Mouse (Mus musculus) bone marrow, adult 2 months (tissue): ENCODE measurements around the gene Pclaf. TPM values are rescaled to one million over a fixed set of nuclear protein-coding genes. Genes with fewer than 3 reads are reported as not detected.
A peak's percentile ranks its signal among the peaks of the same experiment; 100 is the strongest.

Source experiments
- H3K27ac ChIP-seq: fragments of 200-500 bp; 2 replicates; pipeline ENCODE4 v1.5.1; 2012; ENCODE audit warnings: low read depth, mild to moderate bottlenecking, control low read depth, inconsistent platforms, low read length; ENCODE audit not compliant: control insufficient read depth, poor library complexity, insufficient read depth
- H3K4me1 ChIP-seq: fragments of 200-500 bp; 2 replicates; pipeline ENCODE4 v1.6.1; 2011; ENCODE audit warnings: low read length; ENCODE audit not compliant: control insufficient read depth, insufficient read depth
- H3K4me3 ChIP-seq: fragments of 200-500 bp; replicated peaks from 2 replicates; pipeline ENCODE3; 2011; ENCODE audit warnings: mild to moderate bottlenecking, low read depth, low read length, control low read depth; ENCODE audit not compliant: control insufficient read depth
- CTCF ChIP-seq: fragments of 200-500 bp; IDR thresholded peaks from 2 replicates; pipeline ENCODE4 v1.5.1; 2011; ENCODE audit warnings: low read length, control low read depth; ENCODE audit not compliant: control insufficient read depth, insufficient read depth
- POLR2A ChIP-seq: fragments of 200-500 bp; IDR thresholded peaks from 2 replicates; pipeline ENCODE4 v1.6.1; 2011; ENCODE audit warnings: low read depth, mild to moderate bottlenecking, control low read depth, low read length, borderline replicate concordance; ENCODE audit not compliant: control insufficient read depth
- WGBS: fragments of 180-500 bp; shearing (Covaris S2); methylation state at CpG from one replicate; pipeline ENCODE4 v1.1.7; 2018; 5-methylcytosine and 5-hydroxymethylcytosine counted together
- polyA plus RNA-seq: library from polyadenylated mRNA; stranded (reverse); fragments of >200 nt; gene quantifications from 2 replicates; pipeline ENCODE4 v1.2.4, GENCODE M21; 2011; ENCODE audit warnings: low replicate concordance; ENCODE audit not compliant: missing spikeins, insufficient read depth, insufficient read length

Pclaf gene
- 68.0 and 69.5 TPM in 2 replicates for polyA plus RNA-seq

DNA sequence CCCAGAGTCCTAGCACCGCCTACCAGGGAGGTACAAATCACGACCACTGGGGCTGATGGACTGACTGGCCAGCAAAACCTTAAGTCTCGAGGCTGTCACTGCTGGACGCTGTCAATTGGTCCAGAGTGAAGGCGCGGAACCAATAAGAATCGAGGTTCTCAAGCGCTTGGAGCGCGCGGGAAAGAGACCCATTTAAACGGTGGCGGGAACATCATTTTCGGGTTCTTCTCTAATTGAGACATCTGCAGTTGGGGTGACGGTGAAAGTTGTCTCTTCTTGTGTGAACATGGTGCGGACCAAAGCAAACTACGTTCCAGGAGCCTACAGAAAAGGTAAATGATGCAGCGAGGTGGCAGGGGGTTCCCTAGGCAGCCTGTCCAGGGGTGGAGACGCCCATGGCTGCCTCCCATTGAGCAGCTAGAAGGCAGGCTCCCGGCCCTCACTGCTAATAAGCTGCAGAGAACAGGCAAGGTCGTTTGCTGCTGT, at the start of gene Pclaf:
Gene Pclaf (plus strand): TSS at position 95 of the 486 bp plus-strand sequence.
- peak within 1 kb of the TSS; percentile 90 for H3K4me3 ChIP-seq
- WGBS = under 1% methylated on average over 21 of the region's 21 CpGs
- peak within 1 kb of the TSS; percentile 20; the same call in 1 of the 2 replicates for H3K27ac ChIP-seq
- H3K4me1 ChIP-seq = no peaks in the 10 kb centered on the region; the same call in none of the 2 replicates
- TF ChIP-seq POLR2A = peak; percentile 38; the same call in 1 of the 2 replicates
- no peak for TF ChIP-seq CTCF

DNA sequence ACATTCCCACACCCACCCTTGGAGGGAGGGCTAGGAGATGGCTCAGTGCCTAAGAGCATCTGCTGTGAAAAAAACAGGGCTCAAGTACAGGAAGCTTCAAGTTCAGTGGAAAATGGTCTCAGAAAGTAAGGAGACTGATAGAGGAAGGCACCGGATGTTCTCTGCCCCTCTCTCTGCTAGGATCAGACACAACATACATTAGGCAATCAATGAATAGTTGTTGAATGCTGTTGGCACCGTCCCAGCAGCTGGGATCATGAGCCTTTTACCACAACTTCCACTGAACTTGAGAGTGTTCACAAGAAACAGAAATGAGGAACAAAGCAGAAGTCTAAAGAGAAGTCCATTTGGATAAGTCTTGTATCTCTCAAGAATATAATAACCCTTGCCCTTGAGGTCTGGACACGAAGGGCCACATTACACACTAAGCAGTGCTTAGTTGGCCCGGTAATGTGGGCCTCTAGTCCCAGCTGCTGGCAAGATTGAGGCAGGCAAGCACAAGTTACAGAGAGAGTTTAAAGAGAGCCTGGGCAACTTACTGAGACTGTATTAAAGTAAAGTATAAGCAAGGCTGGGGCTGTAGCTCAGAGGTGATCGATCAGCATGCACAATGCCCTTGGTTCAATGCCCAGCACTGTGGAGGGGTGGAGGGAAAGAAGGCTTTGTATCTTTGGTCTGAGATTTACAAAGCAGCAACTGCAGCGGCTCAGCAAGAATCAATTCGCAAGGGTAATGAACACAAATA, 45.4 kb upstream of the Pclaf start:
- no peak overlapping the region for H3K27ac ChIP-seq
- 44% methylated on average over 7 of the region's 7 CpGs for WGBS
- TF ChIP-seq POLR2A = no peak
- no peak for TF ChIP-seq CTCF
- H3K4me3 ChIP-seq = no peak overlapping the region
- H3K4me1 ChIP-seq = no peaks in the 10 kb centered on the region; the same call in 1 of the 2 replicates

DNA sequence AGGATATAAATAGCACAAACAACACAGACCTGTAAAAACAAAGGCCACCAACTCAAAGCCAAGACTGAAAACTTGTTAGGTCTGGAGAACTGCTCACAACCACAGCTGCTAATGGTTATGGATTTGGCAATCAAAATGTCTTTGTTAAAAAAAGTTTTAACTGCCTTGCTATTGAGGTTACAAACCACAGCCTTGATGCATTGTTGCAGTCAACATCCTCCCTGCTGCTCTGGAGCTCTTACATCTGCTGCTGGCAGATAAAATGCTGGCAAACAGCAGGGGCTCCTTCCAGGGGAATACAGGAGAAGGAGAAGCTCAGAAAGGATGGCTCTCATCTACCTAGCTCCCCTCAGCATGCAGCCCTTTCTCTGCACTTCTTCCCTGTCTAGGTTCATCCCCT, 41.9 kb upstream of the Pclaf start:
- TF ChIP-seq POLR2A = no peak
- no peak for TF ChIP-seq CTCF
- Histone ChIP-seq H3K4me3 (no peak overlapping the region), H3K27ac (no peak overlapping the region), H3K4me1 (no peaks in the 10 kb centered on the region; the same call in 1 of the 2 replicates)

DNA sequence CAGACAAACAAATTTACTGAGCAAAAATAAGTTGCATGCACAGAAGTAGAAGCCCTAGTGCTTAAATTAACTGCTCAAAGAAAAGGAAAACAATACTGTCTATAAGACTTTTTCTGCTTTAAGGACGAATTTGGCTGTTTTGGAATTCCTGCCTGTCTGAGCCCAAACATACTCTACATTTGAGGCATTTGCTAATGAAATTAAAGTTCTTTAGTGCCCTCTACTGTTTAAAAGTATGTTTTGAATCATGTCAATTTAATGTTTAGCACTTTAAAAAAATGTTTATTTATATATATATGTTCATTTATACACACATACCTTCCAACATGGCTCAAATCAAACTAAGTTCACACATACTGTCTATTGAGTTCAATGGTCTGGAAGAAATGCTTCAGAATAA, 39.8 kb upstream of the Pclaf start:
- H3K27ac ChIP-seq = no peak overlapping the region
- 16% methylated on average over 1 of the region's 1 CpGs for WGBS
- no peaks in the 10 kb centered on the region; the same call in 1 of the 2 replicates for H3K4me1 ChIP-seq
- TF ChIP-seq POLR2A = no peak
- no peak for TF ChIP-seq CTCF
- H3K4me3 ChIP-seq = no peak overlapping the region

DNA sequence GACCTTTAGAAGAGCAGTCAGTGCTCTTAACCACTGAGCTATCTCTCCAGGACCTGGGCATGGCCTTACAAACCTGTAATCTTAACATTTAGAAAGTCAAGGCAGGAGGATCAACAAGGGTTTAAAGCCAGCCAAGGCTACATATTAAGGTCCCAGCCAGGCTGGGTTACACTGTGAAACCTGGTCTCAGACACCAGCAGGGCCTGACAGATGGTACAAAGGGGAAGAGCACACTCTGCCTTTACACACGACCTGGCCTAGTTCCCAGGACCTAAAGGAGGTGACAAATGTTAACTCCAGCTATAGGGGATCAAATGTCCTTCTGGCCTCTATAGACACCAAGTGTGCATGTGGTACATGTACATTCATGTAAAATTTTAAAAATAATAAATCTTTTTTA, 30.4 kb upstream of the Pclaf start:
- Histone ChIP-seq H3K27ac (no peak overlapping the region), H3K4me1 (no peaks in the 10 kb centered on the region), H3K4me3 (no peak overlapping the region)
- 72% methylated on average over 1 of the region's 1 CpGs for WGBS
- TF ChIP-seq POLR2A (no peak), CTCF (no peak)

DNA sequence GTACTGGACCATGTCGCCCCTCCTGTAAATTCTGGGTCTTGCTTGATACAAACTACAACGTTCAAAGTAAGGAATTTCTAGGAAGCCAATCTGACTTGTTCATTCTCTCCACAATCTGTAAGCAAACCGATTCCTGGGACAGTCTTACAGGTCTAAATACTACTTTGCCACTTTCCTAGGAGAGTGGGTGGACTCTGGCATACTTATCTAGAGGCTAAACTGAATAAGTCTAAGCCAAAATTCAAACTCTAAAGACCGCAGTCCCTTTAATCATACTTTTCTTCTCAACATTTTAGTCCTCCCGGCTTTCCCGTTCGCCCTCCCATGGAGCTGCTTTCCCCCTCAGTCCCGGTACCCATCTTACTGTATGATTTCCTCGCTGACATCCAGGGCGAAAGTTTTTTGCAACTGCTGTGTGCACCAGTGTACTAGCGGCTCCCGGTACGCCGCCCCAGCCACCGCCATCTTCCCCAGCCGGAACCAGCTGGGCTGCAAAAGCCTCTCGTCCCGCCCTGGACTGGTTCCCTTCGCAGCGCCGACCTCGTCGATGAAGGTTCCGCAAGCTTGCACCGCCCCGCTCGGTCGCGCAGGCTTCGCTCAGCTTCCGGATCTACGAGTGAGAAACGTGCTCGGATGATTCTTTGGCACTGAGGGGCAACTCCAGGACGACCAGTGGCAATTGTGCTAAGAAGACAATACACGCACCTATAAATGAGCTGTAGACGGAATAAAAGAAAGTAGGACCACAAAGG, 5.3 kb upstream of the Pclaf start:
- peak overlapping the region; percentile 81 for H3K4me3 ChIP-seq
- TF ChIP-seq CTCF (no peak), POLR2A (peak; percentile 94; the same call in 1 of the 2 replicates)
- H3K27ac ChIP-seq = peak overlapping the region; percentile 11; the same call in 1 of the 2 replicates
- WGBS = under 1% methylated on average over 37 of the region's 37 CpGs
- H3K4me1 ChIP-seq = no peaks in the 10 kb centered on the region

DNA sequence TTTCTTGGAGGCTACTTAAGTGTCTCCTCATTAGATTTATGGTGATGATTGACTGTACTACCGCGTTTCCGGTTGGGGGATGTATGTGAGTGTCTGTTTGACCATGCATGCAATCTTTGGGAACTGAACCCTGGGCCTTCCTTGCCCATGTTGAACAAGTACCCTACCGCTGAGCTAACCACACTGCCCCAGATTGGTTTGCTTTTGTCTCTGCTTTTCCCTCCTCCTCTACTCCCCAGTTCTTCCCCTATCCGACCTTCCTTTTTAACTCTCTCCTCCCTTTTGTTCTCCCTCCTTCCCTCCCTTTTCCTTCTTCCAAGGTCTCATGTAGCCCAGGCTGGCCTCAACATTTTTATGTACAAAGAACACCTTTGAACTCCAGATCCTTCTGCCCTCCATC, 1.1 kb downstream of the Pclaf start:
- Histone ChIP-seq H3K27ac (no peak overlapping the region), H3K4me1 (no peaks in the 10 kb centered on the region; the same call in none of the 2 replicates), H3K4me3 (peak overlapping the region; percentile 90)
- under 1% methylated on average over 5 of the region's 5 CpGs for WGBS
- TF ChIP-seq CTCF = no peak
- TF ChIP-seq POLR2A = no peak

DNA sequence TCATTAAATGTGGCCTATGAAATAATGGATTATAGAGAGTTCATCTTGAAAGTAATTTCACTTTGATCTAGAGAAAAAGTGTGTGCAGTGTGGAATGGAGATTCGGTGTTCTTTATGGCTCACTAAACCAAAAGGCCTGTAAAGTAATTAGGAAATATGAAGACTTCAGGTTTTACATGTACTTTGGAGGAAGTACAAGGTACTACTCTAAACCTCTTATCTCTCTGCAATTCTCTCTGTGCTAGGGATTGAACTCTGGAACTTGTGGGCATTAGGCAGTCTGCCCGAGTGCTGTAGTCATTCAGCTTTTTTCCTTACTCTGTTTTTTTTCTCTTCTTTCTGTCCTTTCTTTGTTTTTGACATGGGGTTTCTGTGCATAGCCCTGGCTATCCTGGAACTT, 6.9 kb downstream of the Pclaf start:
- no peak overlapping the region for H3K27ac ChIP-seq
- no peaks in the 10 kb centered on the region; the same call in 1 of the 2 replicates for H3K4me1 ChIP-seq
- TF ChIP-seq CTCF = no peak
- no peak for TF ChIP-seq POLR2A
- no peak overlapping the region for H3K4me3 ChIP-seq
- WGBS = 84% methylated on average over 2 of the region's 2 CpGs
